Mouse (Mus musculus): ENCODE results near the gene Itih5. TPM values are rescaled to one million over a fixed set of nuclear protein-coding genes. Genes with fewer than 3 reads are reported as not detected.

Gene Itih5
- polyA plus RNA-seq, 1 experiment from 2014 or later = 3.2 TPM

- 76% methylated on average over 3 of the region's 3 CpGs for WGBS (ENCODE audit: insufficient replicate concordance)
- Histone ChIP-seq H3K27me3 (ENCODE audit: insufficient read depth, low read length) (no peaks in the 10 kb centered on the region), H3K27ac (ENCODE audit: low read depth) (no peak overlapping the region), H3K9me3 (ENCODE audit: low read length) (no peaks in the 10 kb centered on the region), H3K4me1 (ENCODE audit: insufficient read depth) (no peaks in the 10 kb centered on the region), H3K4me2 (ENCODE audit: low read depth, low read length) (no peak overlapping the region), H3K9ac (replicated peaks) (no peak overlapping the region), H3K4me3 (ENCODE audit: low read depth, low read length) (no peak overlapping the region), H3K36me3 (replicated peaks; ENCODE audit: insufficient read depth, low read length) (no peaks in the 10 kb centered on the region)
- ATAC-seq (no peak), DNase-seq (no peak)
- TF ChIP-seq EP300 (IDR thresholded peaks at IDR 0.05; ENCODE audit: low read depth) (no peak), CTCF (IDR thresholded peaks at IDR 0.05; ENCODE audit: low read depth) (peak; percentile 25; the same call in 1 of the 2 replicates)
Measured at GRCm38 (mm10) chr2:10195162-10195561, 41.8 kb downstream of the Itih5 start.

- DNase-seq = no peak
Measured at GRCm38 (mm10) chr2:10199326-10199725, 46.0 kb downstream of the Itih5 start.

GRCm38 (mm10) chr2:10200736-10201285 lies 47.4 kb downstream of the Itih5 start:
- H3K9me3 ChIP-seq (ENCODE audit: low read length) = no peaks in the 10 kb centered on the region
- no peak for ATAC-seq
- no peaks in the 10 kb centered on the region for H3K36me3 ChIP-seq (replicated peaks; ENCODE audit: insufficient read depth, low read length)
- H3K9ac ChIP-seq (replicated peaks) = no peak overlapping the region
- TF ChIP-seq CTCF (IDR thresholded peaks at IDR 0.05; ENCODE audit: low read depth) (no peak), EP300 (IDR thresholded peaks at IDR 0.05; ENCODE audit: low read depth) (no peak)
- no peak for DNase-seq
- H3K27ac ChIP-seq (ENCODE audit: low read depth) = no peak overlapping the region
- H3K4me2 ChIP-seq (ENCODE audit: low read depth, low read length) = no peak overlapping the region
- H3K27me3 ChIP-seq (ENCODE audit: insufficient read depth, low read length) = no peaks in the 10 kb centered on the region
- WGBS (ENCODE audit: insufficient replicate concordance) = 60% methylated on average over 3 of the region's 3 CpGs
- H3K4me3 ChIP-seq (ENCODE audit: low read depth, low read length) = no peak overlapping the region
- H3K4me1 ChIP-seq (ENCODE audit: insufficient read depth) = no peaks in the 10 kb centered on the region

More at GRCm38 (mm10) chr2:10199326-10199725, 46.0 kb downstream of the Itih5 start:
- Histone ChIP-seq H3K9me3 (ENCODE audit: low read length) (no peaks in the 10 kb centered on the region), H3K4me1 (ENCODE audit: insufficient read depth) (no peaks in the 10 kb centered on the region), H3K4me2 (ENCODE audit: low read depth, low read length) (no peak overlapping the region), H3K27me3 (ENCODE audit: insufficient read depth, low read length) (no peaks in the 10 kb centered on the region), H3K9ac (replicated peaks) (no peak overlapping the region), H3K27ac (ENCODE audit: low read depth) (no peak overlapping the region), H3K4me3 (ENCODE audit: low read depth, low read length) (no peak overlapping the region), H3K36me3 (replicated peaks; ENCODE audit: insufficient read depth, low read length) (no peaks in the 10 kb centered on the region)
- TF ChIP-seq CTCF (IDR thresholded peaks at IDR 0.05; ENCODE audit: low read depth) (no peak), EP300 (IDR thresholded peaks at IDR 0.05; ENCODE audit: low read depth) (no peak)
- WGBS (ENCODE audit: insufficient replicate concordance) = 74% methylated on average over 2 of the region's 2 CpGs
- ATAC-seq = no peak

- TF ChIP-seq EP300 (IDR thresholded peaks at IDR 0.05; ENCODE audit: low read depth) (no peak), CTCF (IDR thresholded peaks at IDR 0.05; ENCODE audit: low read depth) (no peak)
- H3K4me3 ChIP-seq (ENCODE audit: low read depth, low read length) = no peak overlapping the region
- H3K36me3 ChIP-seq (replicated peaks; ENCODE audit: insufficient read depth, low read length) = 0 out of 2 replicates have a peak, but pooled peaks cover 4% of the 10 kb centered on the region
- no peaks in the 10 kb centered on the region for H3K9me3 ChIP-seq (ENCODE audit: low read length)
- H3K9ac ChIP-seq (replicated peaks) = no peak overlapping the region
- H3K4me1 ChIP-seq (ENCODE audit: insufficient read depth) = no peaks in the 10 kb centered on the region
- ATAC-seq (no peak), DNase-seq (no peak)
- H3K4me2 ChIP-seq (ENCODE audit: low read depth, low read length) = no peak overlapping the region
- no peak overlapping the region for H3K27ac ChIP-seq (ENCODE audit: low read depth)
- WGBS (ENCODE audit: insufficient replicate concordance) = 71% methylated on average over 3 of the region's 3 CpGs
- no peaks in the 10 kb centered on the region for H3K27me3 ChIP-seq (ENCODE audit: insufficient read depth, low read length)
Measured at GRCm38 (mm10) chr2:10204301-10204700, 50.9 kb downstream of the Itih5 start.

- no peak overlapping the region for H3K9ac ChIP-seq (replicated peaks)
- H3K4me2 ChIP-seq (ENCODE audit: low read depth, low read length) = no peak overlapping the region
- no peak overlapping the region for H3K4me3 ChIP-seq (ENCODE audit: low read depth, low read length)
- no peak for ATAC-seq
- H3K9me3 ChIP-seq (ENCODE audit: low read length) = no peaks in the 10 kb centered on the region
- no peaks in the 10 kb centered on the region for H3K27me3 ChIP-seq (ENCODE audit: insufficient read depth, low read length)
- no peak for DNase-seq
- WGBS (ENCODE audit: insufficient replicate concordance) = 83% methylated on average over 12 of the region's 12 CpGs
- TF ChIP-seq EP300 (IDR thresholded peaks at IDR 0.05; ENCODE audit: low read depth) = no peak
- TF ChIP-seq CTCF (IDR thresholded peaks at IDR 0.05; ENCODE audit: low read depth) = no peak
- no peaks in the 10 kb centered on the region for H3K4me1 ChIP-seq (ENCODE audit: insufficient read depth)
- H3K36me3 ChIP-seq (replicated peaks; ENCODE audit: insufficient read depth, low read length) = no peaks in the 10 kb centered on the region
- H3K27ac ChIP-seq (ENCODE audit: low read depth) = no peak overlapping the region
Measured at GRCm38 (mm10) chr2:10213468-10213867, 60.1 kb downstream of the Itih5 start.

GRCm38 (mm10) chr2:10215876-10216565 lies 62.6 kb downstream of the Itih5 start:
- WGBS (ENCODE audit: insufficient replicate concordance) = 72% methylated on average over 7 of the region's 7 CpGs
- H3K36me3 ChIP-seq (replicated peaks; ENCODE audit: insufficient read depth, low read length) = no peaks in the 10 kb centered on the region
- no peaks in the 10 kb centered on the region for H3K27me3 ChIP-seq (ENCODE audit: insufficient read depth, low read length)
- no peak for TF ChIP-seq CTCF (IDR thresholded peaks at IDR 0.05; ENCODE audit: low read depth)
- no peak for TF ChIP-seq EP300 (IDR thresholded peaks at IDR 0.05; ENCODE audit: low read depth)
- H3K9ac ChIP-seq (replicated peaks) = no peak overlapping the region
- H3K27ac ChIP-seq (ENCODE audit: low read depth) = no peak overlapping the region
- no peak for DNase-seq
- no peak overlapping the region for H3K4me2 ChIP-seq (ENCODE audit: low read depth, low read length)
- no peaks in the 10 kb centered on the region for H3K9me3 ChIP-seq (ENCODE audit: low read length)
- H3K4me1 ChIP-seq (ENCODE audit: insufficient read depth) = no peaks in the 10 kb centered on the region
- H3K4me3 ChIP-seq (ENCODE audit: low read depth, low read length) = no peak overlapping the region
- ATAC-seq = no peak

Measured in liver, postnatal 0 days (tissue).